Mouse (Mus musculus): Measurements from ENCODE around the gene Supt4a. TPM values are rescaled to one million over a fixed set of nuclear protein-coding genes. Genes with fewer than 3 reads are reported as not detected.

The Supt4a gene
- polyA plus RNA-seq, 1 experiment from 2014 or later, result 146 TPM

GRCm38 (mm10) chr11:87720324-87720723 lies 17.0 kb upstream of the Supt4a start:
- Histone ChIP-seq H3K9me3 (ENCODE audit: control insufficient read depth, low read length) (no peaks in the 10 kb centered on the region), H3K4me2 (ENCODE audit: low read length) (no peak overlapping the region), H3K27me3 (replicated peaks; ENCODE audit: control insufficient read depth, insufficient read depth, low read length) (no peaks in the 10 kb centered on the region), H3K4me1 (replicated peaks; ENCODE audit: control insufficient read depth, insufficient read depth, low read length) (peaks cover 5% of the 10 kb centered on the region; the same call in 1 of the 2 replicates), H3K4me3 (ENCODE audit: low read depth, low read length) (no peak overlapping the region), H3K36me3 (ENCODE audit: control insufficient read depth, insufficient read depth, low read length) (peaks cover 5% of the 10 kb centered on the region; the same call in 1 of the 2 replicates), H3K27ac (ENCODE audit: low read depth) (no peak overlapping the region), H3K9ac (ENCODE audit: low read length) (no peak overlapping the region)
- WGBS, result 37% methylated on average over 9 of the region's 9 CpGs
- ATAC-seq (replicated peaks; ENCODE audit: low FRiP score, low TSS enrichment, low read depth) (no peak), DNase-seq (ENCODE audit: low spot score) (no peak)

GRCm38 (mm10) chr11:87720839-87721238 lies 16.5 kb upstream of the Supt4a start:
- no peak overlapping the region for H3K9ac ChIP-seq (ENCODE audit: low read length)
- H3K4me1 ChIP-seq (replicated peaks; ENCODE audit: control insufficient read depth, insufficient read depth, low read length), result peaks cover 10% of the 10 kb centered on the region; the same call in 1 of the 2 replicates
- H3K4me2 ChIP-seq (ENCODE audit: low read length), result no peak overlapping the region
- DNase-seq (ENCODE audit: low spot score) (no peak), ATAC-seq (replicated peaks; ENCODE audit: low FRiP score, low TSS enrichment, low read depth) (no peak)
- no peak overlapping the region for H3K27ac ChIP-seq (ENCODE audit: low read depth)
- 50% methylated on average over 9 of the region's 9 CpGs for WGBS
- H3K9me3 ChIP-seq (ENCODE audit: control insufficient read depth, low read length), result no peaks in the 10 kb centered on the region
- H3K27me3 ChIP-seq (replicated peaks; ENCODE audit: control insufficient read depth, insufficient read depth, low read length), result no peaks in the 10 kb centered on the region
- H3K4me3 ChIP-seq (ENCODE audit: low read depth, low read length), result no peak overlapping the region
- peaks cover 5% of the 10 kb centered on the region; the same call in 1 of the 2 replicates for H3K36me3 ChIP-seq (ENCODE audit: control insufficient read depth, insufficient read depth, low read length)

- no peak overlapping the region for H3K27ac ChIP-seq (ENCODE audit: low read depth)
- H3K4me2 ChIP-seq (ENCODE audit: low read length), result no peak overlapping the region
- H3K36me3 ChIP-seq (ENCODE audit: control insufficient read depth, insufficient read depth, low read length), result peaks cover 5% of the 10 kb centered on the region; the same call in 1 of the 2 replicates
- no peaks in the 10 kb centered on the region for H3K9me3 ChIP-seq (ENCODE audit: control insufficient read depth, low read length)
- H3K4me3 ChIP-seq (ENCODE audit: low read depth, low read length), result no peak overlapping the region
- WGBS, result 75% methylated on average over 3 of the region's 3 CpGs
- DNase-seq (ENCODE audit: low spot score), result no peak
- ATAC-seq (replicated peaks; ENCODE audit: low FRiP score, low TSS enrichment, low read depth), result no peak
- H3K9ac ChIP-seq (ENCODE audit: low read length), result no peak overlapping the region
- H3K27me3 ChIP-seq (replicated peaks; ENCODE audit: control insufficient read depth, insufficient read depth, low read length), result no peaks in the 10 kb centered on the region
- peaks cover 18% of the 10 kb centered on the region for H3K4me1 ChIP-seq (replicated peaks; ENCODE audit: control insufficient read depth, insufficient read depth, low read length)
These were observed 15.2 kb upstream of the Supt4a start for GRCm38 (mm10) chr11:87722168-87722567.

GRCm38 (mm10) chr11:87722891-87723290 lies 14.5 kb upstream of the Supt4a start:
- Histone ChIP-seq H3K9ac (ENCODE audit: low read length) (no peak overlapping the region), H3K4me2 (ENCODE audit: low read length) (no peak overlapping the region), H3K4me1 (replicated peaks; ENCODE audit: control insufficient read depth, insufficient read depth, low read length) (peaks cover 18% of the 10 kb centered on the region), H3K27me3 (replicated peaks; ENCODE audit: control insufficient read depth, insufficient read depth, low read length) (no peaks in the 10 kb centered on the region), H3K27ac (ENCODE audit: low read depth) (no peak overlapping the region), H3K4me3 (ENCODE audit: low read depth, low read length) (no peak overlapping the region), H3K9me3 (ENCODE audit: control insufficient read depth, low read length) (no peaks in the 10 kb centered on the region), H3K36me3 (ENCODE audit: control insufficient read depth, insufficient read depth, low read length) (peaks cover 5% of the 10 kb centered on the region; the same call in 1 of the 2 replicates)
- no peak for ATAC-seq (replicated peaks; ENCODE audit: low FRiP score, low TSS enrichment, low read depth)
- no peak for DNase-seq (ENCODE audit: low spot score)
- WGBS, result 86% methylated on average over 4 of the region's 4 CpGs

- DNase-seq (ENCODE audit: low spot score) (no peak), ATAC-seq (replicated peaks; ENCODE audit: low FRiP score, low TSS enrichment, low read depth) (no peak)
- no peak overlapping the region for H3K4me3 ChIP-seq (ENCODE audit: low read depth, low read length)
- H3K4me1 ChIP-seq (replicated peaks; ENCODE audit: control insufficient read depth, insufficient read depth, low read length), result peaks cover 18% of the 10 kb centered on the region
- no peaks in the 10 kb centered on the region for H3K9me3 ChIP-seq (ENCODE audit: control insufficient read depth, low read length)
- H3K4me2 ChIP-seq (ENCODE audit: low read length), result no peak overlapping the region
- peaks cover 3% of the 10 kb centered on the region; the same call in 1 of the 2 replicates for H3K36me3 ChIP-seq (ENCODE audit: control insufficient read depth, insufficient read depth, low read length)
- H3K27ac ChIP-seq (ENCODE audit: low read depth), result peak overlapping the region; percentile 47; the same call in 1 of the 2 replicates
- H3K27me3 ChIP-seq (replicated peaks; ENCODE audit: control insufficient read depth, insufficient read depth, low read length), result no peaks in the 10 kb centered on the region
- H3K9ac ChIP-seq (ENCODE audit: low read length), result no peak overlapping the region
These were observed 11.8 kb upstream of the Supt4a start for GRCm38 (mm10) chr11:87725515-87725914.

- Histone ChIP-seq H3K27ac (ENCODE audit: low read depth) (peak overlapping the region; percentile 47; the same call in 1 of the 2 replicates), H3K27me3 (replicated peaks; ENCODE audit: control insufficient read depth, insufficient read depth, low read length) (no peaks in the 10 kb centered on the region), H3K4me1 (replicated peaks; ENCODE audit: control insufficient read depth, insufficient read depth, low read length) (peaks cover 18% of the 10 kb centered on the region), H3K36me3 (ENCODE audit: control insufficient read depth, insufficient read depth, low read length) (peaks cover 3% of the 10 kb centered on the region; the same call in 1 of the 2 replicates), H3K9me3 (ENCODE audit: control insufficient read depth, low read length) (no peaks in the 10 kb centered on the region), H3K9ac (ENCODE audit: low read length) (peak overlapping the region; percentile 16; the same call in 1 of the 2 replicates), H3K4me2 (ENCODE audit: low read length) (peak overlapping the region; percentile 7; the same call in 1 of the 2 replicates), H3K4me3 (ENCODE audit: low read depth, low read length) (no peak overlapping the region)
- WGBS, result 19% methylated on average over 6 of the region's 6 CpGs
- peak; percentile 74 for ATAC-seq (replicated peaks; ENCODE audit: low FRiP score, low TSS enrichment, low read depth)
- peak; percentile 64 for DNase-seq (ENCODE audit: low spot score)
These were observed 11.3 kb upstream of the Supt4a start for GRCm38 (mm10) chr11:87725964-87726562.

- Histone ChIP-seq H3K4me1 (replicated peaks; ENCODE audit: control insufficient read depth, insufficient read depth, low read length) (peaks cover 18% of the 10 kb centered on the region), H3K36me3 (ENCODE audit: control insufficient read depth, insufficient read depth, low read length) (peaks cover 9% of the 10 kb centered on the region; the same call in 1 of the 2 replicates), H3K9ac (ENCODE audit: low read length) (no peak overlapping the region), H3K27me3 (replicated peaks; ENCODE audit: control insufficient read depth, insufficient read depth, low read length) (no peaks in the 10 kb centered on the region), H3K4me2 (ENCODE audit: low read length) (no peak overlapping the region), H3K4me3 (ENCODE audit: low read depth, low read length) (no peak overlapping the region), H3K9me3 (ENCODE audit: control insufficient read depth, low read length) (no peaks in the 10 kb centered on the region), H3K27ac (ENCODE audit: low read depth) (no peak overlapping the region)
- WGBS, result 70% methylated on average over 11 of the region's 11 CpGs
- no peak for DNase-seq (ENCODE audit: low spot score)
- no peak for ATAC-seq (replicated peaks; ENCODE audit: low FRiP score, low TSS enrichment, low read depth)
These were observed 10.3 kb upstream of the Supt4a start for GRCm38 (mm10) chr11:87727021-87727420.

GRCm38 (mm10) chr11:87727471-87727870 lies 9.9 kb upstream of the Supt4a start:
- Histone ChIP-seq H3K9ac (ENCODE audit: low read length) (no peak overlapping the region), H3K27ac (ENCODE audit: low read depth) (no peak overlapping the region), H3K27me3 (replicated peaks; ENCODE audit: control insufficient read depth, insufficient read depth, low read length) (no peaks in the 10 kb centered on the region), H3K4me2 (ENCODE audit: low read length) (no peak overlapping the region), H3K9me3 (ENCODE audit: control insufficient read depth, low read length) (no peaks in the 10 kb centered on the region), H3K4me3 (ENCODE audit: low read depth, low read length) (no peak overlapping the region), H3K36me3 (ENCODE audit: control insufficient read depth, insufficient read depth, low read length) (peaks cover 9% of the 10 kb centered on the region; the same call in 1 of the 2 replicates), H3K4me1 (replicated peaks; ENCODE audit: control insufficient read depth, insufficient read depth, low read length) (peaks cover 18% of the 10 kb centered on the region)
- ATAC-seq (replicated peaks; ENCODE audit: low FRiP score, low TSS enrichment, low read depth) (no peak), DNase-seq (ENCODE audit: low spot score) (no peak)
- 55% methylated on average over 4 of the region's 4 CpGs for WGBS
